Mouse (Mus musculus) layer of hippocampus, postnatal 36 days (tissue): ENCODE data around the gene Spag8. TPM values are rescaled to one million over a fixed set of nuclear protein-coding genes. Genes with fewer than 3 reads are reported as not detected.

ENCODE experiments used
- microRNA-seq, 2 experiments: library from miRNA; unstranded; fragments of <30 nt; microRNA quantifications; one replicate each; pipeline ENCODE4 v1.2.0; 2021
- total RNA-seq, 2 experiments: library from RNA; stranded (reverse); gene quantifications; 2 replicates each; pipeline ENCODE4 v1.2.3; 2021

Spag8 gene
- total RNA-seq, 2 experiments from 2014 or later, result 0.87 to 1.4 TPM

Small RNAs within 50 kb of the gene (microRNA-seq; reads per million reads assigned to microRNA genes)
- 0.30 to 0.63 reads per million in 2 experiments for gene Gm25262

Other genes with a start within 250 kb of the Spag8 start
- 1 to 10 TPM in 1 of 2 experiments, under 1 TPM in 1; 0.72 to 2.6 TPM for gene Fam166b, start 224.5 kb downstream of the Spag8 start, total RNA-seq
- gene Tesk1, start 211.7 kb downstream of the Spag8 start, total RNA-seq, result 10 to 100 TPM; 76.2 to 76.3 TPM
- gene Cd72, start 199.0 kb downstream of the Spag8 start, total RNA-seq, result not detected
- not detected for gene Sit1, start 169.9 kb downstream of the Spag8 start, total RNA-seq
- 10 to 100 TPM; 25.0 to 26.0 TPM for gene Ccdc107, start 160.7 kb downstream of the Spag8 start, total RNA-seq
- gene Arhgef39, start 153.9 kb downstream of the Spag8 start, total RNA-seq, result under 1 TPM; 0.56 to 0.82 TPM
- under 1 TPM; 0.17 to 0.35 TPM for gene Car9, start 146.6 kb downstream of the Spag8 start, total RNA-seq
- gene Tpm2, start 129.8 kb downstream of the Spag8 start, total RNA-seq, result 1 to 10 TPM; 4.8 to 6.9 TPM
- 10 to 100 TPM; 72.6 to 73.2 TPM for gene Creb3, start 91.3 kb downstream of the Spag8 start, total RNA-seq
- gene Tln1, start 90.9 kb downstream of the Spag8 start, total RNA-seq, result 10 to 100 TPM; 44.8 to 49.0 TPM
- 10 to 100 TPM; 43.2 to 51.2 TPM for gene Rgp1, start 74.9 kb downstream of the Spag8 start, total RNA-seq
- 10 to 100 TPM; 58.8 to 59.6 TPM for gene Gba2, start 74.7 kb downstream of the Spag8 start, total RNA-seq
- gene Msmp, start 69.1 kb downstream of the Spag8 start, total RNA-seq, result not detected
- gene Npr2, start 21.7 kb downstream of the Spag8 start, total RNA-seq, result 10 to 100 TPM; 51.6 to 59.1 TPM
- 10 to 100 TPM; 29.6 to 33.2 TPM for gene Hint2, start 2.9 kb upstream of the Spag8 start, total RNA-seq
- 10 to 100 TPM; 66.7 to 67.3 TPM for gene Tmem8b, start 15.4 kb upstream of the Spag8 start, total RNA-seq
- 1 to 10 TPM; 1.3 to 1.5 TPM for gene Fam221b, start 15.6 kb upstream of the Spag8 start, total RNA-seq
- not detected for gene Olfr70, start 47.2 kb upstream of the Spag8 start, total RNA-seq
- not detected for gene Olfr71, start 56.7 kb upstream of the Spag8 start, total RNA-seq
- 1 to 10 TPM in 1 of 2 experiments, under 1 TPM in 1; 0.47 to 1.2 TPM for gene Hrct1, start 73.6 kb upstream of the Spag8 start, total RNA-seq
- gene Spaar, start 76.4 kb upstream of the Spag8 start, total RNA-seq, result 1 to 10 TPM in 1 of 2 experiments, under 1 TPM in 1; 0.61 to 1.1 TPM
- not detected for gene Olfr159, start 117.4 kb upstream of the Spag8 start, total RNA-seq
- gene Olfr156, start 170.3 kb upstream of the Spag8 start, total RNA-seq, result not detected
- gene Olfr157, start 186.6 kb upstream of the Spag8 start, total RNA-seq, result not detected
- gene Olfr155, start 198.0 kb upstream of the Spag8 start, total RNA-seq, result not detected
- gene Reck, start 221.9 kb upstream of the Spag8 start, total RNA-seq, result 1 to 10 TPM; 5.8 to 7.5 TPM